Mouse (Mus musculus) stomach, postnatal 0 days (tissue): ENCODE measurements around the gene Adk. TPM values are rescaled to one million over a fixed set of nuclear protein-coding genes. Genes with fewer than 3 reads are reported as not detected.

Experiments
- ATAC-seq: fragments of 200-750 bp; cut with Nextera tagmentation; 2 replicates; pipeline ENCODE4 v1.8.0; 2017; ENCODE audit not compliant: low FRiP score, low TSS enrichment
- DNase-seq: peaks from one replicate; pipeline ENCODE4 v3.0.0-alpha.2; 2016; ENCODE audit warnings: low spot score
- H3K27ac ChIP-seq: fragments of 300-500 bp; sonication (generic); replicated peaks from 2 replicates; pipeline ENCODE4 v1.5.1; 2014; ENCODE audit warnings: mild to moderate bottlenecking, control low read depth
- H3K27me3 ChIP-seq: fragments of 300-500 bp; sonication (generic); 2 replicates; pipeline ENCODE4 v1.6.1; 2014; ENCODE audit warnings: low read length; ENCODE audit not compliant: control insufficient read depth, insufficient read depth
- H3K36me3 ChIP-seq: fragments of 300-500 bp; sonication (generic); 2 replicates; pipeline ENCODE4 v1.6.1; 2014; ENCODE audit warnings: low read length, mixed read lengths; ENCODE audit not compliant: control insufficient read depth, insufficient read depth
- H3K4me1 ChIP-seq: fragments of 300-500 bp; sonication (generic); replicated peaks from 2 replicates; pipeline ENCODE4 v1.6.1; 2014; ENCODE audit warnings: antibody characterized with exemption; ENCODE audit not compliant: control insufficient read depth, insufficient read depth
- H3K4me2 ChIP-seq: fragments of 300-500 bp; sonication (generic); replicated peaks from 2 replicates; pipeline ENCODE4 v1.6.1; 2014; ENCODE audit warnings: low read depth, mild to moderate bottlenecking, control low read depth, moderate library complexity
- H3K4me3 ChIP-seq: fragments of 300-500 bp; sonication (generic); 2 replicates; pipeline ENCODE4 v1.5.1; 2014; ENCODE audit warnings: low read depth, low read length, control low read depth
- H3K9ac ChIP-seq: fragments of 300-500 bp; sonication (generic); 2 replicates; pipeline ENCODE4 v1.6.1; 2014; ENCODE audit warnings: mild to moderate bottlenecking, low read length, control low read depth, mixed read lengths
- H3K9me3 ChIP-seq: fragments of 300-500 bp; sonication (generic); 2 replicates; pipeline ENCODE4 v1.6.1; 2016; ENCODE audit warnings: low read length; ENCODE audit not compliant: control insufficient read depth
- CTCF ChIP-seq: IDR thresholded peaks from 2 replicates; pipeline ENCODE4 v1.5.1; 2016; ENCODE audit warnings: antibody characterized with exemption, low read depth, mild to moderate bottlenecking, moderate library complexity
- EP300 ChIP-seq: optimal IDR thresholded peaks from 2 replicates; pipeline ENCODE3; 2016; ENCODE audit warnings: antibody characterized with exemption
- WGBS: fragments of 180-500 bp; shearing (Covaris S2); extraction: QIAGEN DNeasy Blood & Tissue Kit; methylation state at CpG from one replicate; pipeline ENCODE4 v1.1.7; 2014; 5-methylcytosine and 5-hydroxymethylcytosine counted together
- polyA plus RNA-seq: library from polyadenylated mRNA; unstranded; fragments of >200 nt; fragmentation: Nextera tagmentation; extraction: Ambion mirVana; gene quantifications from 2 replicates; pipeline ENCODE4 v1.2.1, GENCODE M21; 2015

Adk gene
- polyA plus RNA-seq, 1 experiment from 2014 or later: 106 TPM

GRCm38 (mm10) chr14:21408846-21409245, 356.5 kb downstream of the Adk start:
- Histone ChIP-seq H3K27ac (no peak overlapping the region), H3K4me3 (no peak overlapping the region), H3K9me3 (no peaks in the 10 kb centered on the region), H3K36me3 (no peaks in the 10 kb centered on the region), H3K9ac (no peak overlapping the region), H3K27me3 (no peaks in the 10 kb centered on the region), H3K4me1 (no peaks in the 10 kb centered on the region), H3K4me2 (no peak overlapping the region)
- DNase-seq (no peak), ATAC-seq (no peak)
- 90% methylated on average over 4 of the region's 4 CpGs for WGBS
- TF ChIP-seq EP300: no peak
- TF ChIP-seq CTCF: no peak

- DNase-seq (no peak), ATAC-seq (no peak)
- no peak overlapping the region for H3K9ac ChIP-seq
- H3K4me3 ChIP-seq: no peak overlapping the region
- TF ChIP-seq CTCF (no peak), EP300 (no peak)
- no peak overlapping the region for H3K4me2 ChIP-seq
- 60% methylated on average over 7 of the region's 7 CpGs for WGBS
- H3K27ac ChIP-seq: no peak overlapping the region
- no peaks in the 10 kb centered on the region for H3K27me3 ChIP-seq
- no peaks in the 10 kb centered on the region for H3K36me3 ChIP-seq
- H3K4me1 ChIP-seq: no peaks in the 10 kb centered on the region
- H3K9me3 ChIP-seq: no peaks in the 10 kb centered on the region
These were observed 358.5 kb downstream of the Adk start for GRCm38 (mm10) chr14:21410769-21411477.

- H3K9me3 ChIP-seq: no peaks in the 10 kb centered on the region
- H3K4me2 ChIP-seq: no peak overlapping the region
- H3K4me3 ChIP-seq: no peak overlapping the region
- no peak overlapping the region for H3K27ac ChIP-seq
- TF ChIP-seq CTCF (no peak), EP300 (no peak)
- WGBS: 77% methylated on average over 6 of the region's 6 CpGs
- no peak overlapping the region for H3K9ac ChIP-seq
- no peak for DNase-seq
- no peaks in the 10 kb centered on the region for H3K36me3 ChIP-seq
- no peak for ATAC-seq
- no peaks in the 10 kb centered on the region for H3K4me1 ChIP-seq
- no peaks in the 10 kb centered on the region for H3K27me3 ChIP-seq
These were observed 359.1 kb downstream of the Adk start for GRCm38 (mm10) chr14:21411524-21411923.

- Histone ChIP-seq H3K9ac (no peak overlapping the region), H3K4me3 (no peak overlapping the region), H3K4me1 (no peaks in the 10 kb centered on the region), H3K36me3 (no peaks in the 10 kb centered on the region), H3K4me2 (no peak overlapping the region), H3K27me3 (no peaks in the 10 kb centered on the region), H3K9me3 (no peaks in the 10 kb centered on the region), H3K27ac (no peak overlapping the region)
- no peak for DNase-seq
- ATAC-seq: no peak
- TF ChIP-seq EP300 (no peak), CTCF (no peak)
- WGBS: 74% methylated on average over 7 of the region's 7 CpGs
These were observed 366.0 kb downstream of the Adk start for GRCm38 (mm10) chr14:21418332-21418731.

- H3K4me3 ChIP-seq: no peak overlapping the region
- H3K27me3 ChIP-seq: no peaks in the 10 kb centered on the region
- DNase-seq (no peak), ATAC-seq (no peak)
- no peaks in the 10 kb centered on the region for H3K4me1 ChIP-seq
- TF ChIP-seq CTCF (no peak), EP300 (no peak)
- H3K4me2 ChIP-seq: no peak overlapping the region
- H3K9ac ChIP-seq: no peak overlapping the region
- 69% methylated on average over 7 of the region's 7 CpGs for WGBS
- H3K9me3 ChIP-seq: no peaks in the 10 kb centered on the region
- 0 out of 2 replicates have a peak, but pooled peaks cover 2% of the 10 kb centered on the region for H3K36me3 ChIP-seq
- no peak overlapping the region for H3K27ac ChIP-seq
These were observed 375.0 kb downstream of the Adk start for GRCm38 (mm10) chr14:21427369-21427768.

- no peak for TF ChIP-seq CTCF
- TF ChIP-seq EP300: no peak
- 74% methylated on average over 4 of the region's 4 CpGs for WGBS
- Histone ChIP-seq H3K4me3 (no peak overlapping the region), H3K36me3 (no peaks in the 10 kb centered on the region), H3K27me3 (no peaks in the 10 kb centered on the region), H3K27ac (no peak overlapping the region), H3K9ac (no peak overlapping the region), H3K4me1 (no peaks in the 10 kb centered on the region), H3K4me2 (no peak overlapping the region), H3K9me3 (no peaks in the 10 kb centered on the region)
- DNase-seq: no peak
- no peak for ATAC-seq
These were observed 381.0 kb downstream of the Adk start for GRCm38 (mm10) chr14:21433415-21433814.
